Mouse (Mus musculus) forebrain, postnatal 0 days (tissue): ENCODE data around the gene Adgrb2. TPM values are rescaled to one million over a fixed set of nuclear protein-coding genes. Genes with fewer than 3 reads are reported as not detected.

ENCODE experiments used
- ATAC-seq: fragments of 200-750 bp; cut with Nextera tagmentation; 2 replicates; pipeline ENCODE4 v1.8.0; 2017; ENCODE audit warnings: mild to moderate bottlenecking, moderate library complexity
- DNase-seq: peaks from one replicate; pipeline ENCODE4 v3.0.0-alpha.2; 2015
- H3K27ac ChIP-seq: fragments of 300-500 bp; sonication (generic); 2 replicates; pipeline ENCODE4 v1.5.1; 2014; ENCODE audit warnings: low read depth, mild to moderate bottlenecking, antibody characterized with exemption, low read length, moderate library complexity, mixed read lengths
- H3K27me3 ChIP-seq: fragments of 300-500 bp; sonication (generic); 2 replicates; pipeline ENCODE4 v1.6.1; 2014; ENCODE audit warnings: mild to moderate bottlenecking, low read length, mixed read lengths; ENCODE audit not compliant: insufficient read depth
- H3K36me3 ChIP-seq: fragments of 300-500 bp; sonication (generic); 2 replicates; pipeline ENCODE4 v1.6.1; 2014; ENCODE audit warnings: mild to moderate bottlenecking, moderate library complexity; ENCODE audit not compliant: insufficient read depth
- H3K4me1 ChIP-seq: fragments of 300-500 bp; sonication (generic); 2 replicates; pipeline ENCODE4 v1.6.1; 2014; ENCODE audit warnings: antibody characterized with exemption; ENCODE audit not compliant: insufficient read depth
- H3K4me2 ChIP-seq: fragments of 300-500 bp; sonication (generic); 2 replicates; pipeline ENCODE4 v1.6.1; 2014; ENCODE audit warnings: low read depth, mild to moderate bottlenecking, moderate library complexity
- H3K4me3 ChIP-seq: fragments of 300-500 bp; sonication (generic); 2 replicates; pipeline ENCODE4 v1.5.1; 2014; ENCODE audit warnings: low read depth, low read length, mixed read lengths
- H3K9ac ChIP-seq: fragments of 300-500 bp; sonication (generic); 2 replicates; pipeline ENCODE4 v1.6.1; 2014; ENCODE audit warnings: mild to moderate bottlenecking
- H3K9me3 ChIP-seq: fragments of 300-500 bp; sonication (generic); 2 replicates; pipeline ENCODE4 v1.6.1; 2016; ENCODE audit warnings: low read length
- CTCF ChIP-seq: sonication (generic); IDR thresholded peaks from 2 replicates; pipeline ENCODE4 v1.5.1; 2016; ENCODE audit warnings: antibody characterized with exemption, control low read depth, low read depth
- WGBS: fragments of 180-500 bp; shearing (Covaris S2); extraction: QIAGEN DNeasy Blood & Tissue Kit; methylation state at CpG from one replicate; pipeline ENCODE4 v1.1.7; 2014; 5-methylcytosine and 5-hydroxymethylcytosine counted together
- polyA plus RNA-seq: library from polyadenylated mRNA; unstranded; fragments of >200 nt; fragmentation: Nextera tagmentation; extraction: Ambion mirVana; gene quantifications from 2 replicates; pipeline ENCODE4 v1.2.1, GENCODE M21; 2015
- total RNA-seq: library from RNA; depleted of rRNA; stranded (reverse); fragments of >200 nt; gene quantifications from 2 replicates; pipeline ENCODE4 v1.2.3, GENCODE M21; 2014

The Adgrb2 gene
- total and polyA plus RNA-seq, 2 experiments from 2014 or later: 18.3 to 216 TPM

GRCm38 (mm10) chr4:129966201-129966600 lies 18.5 kb upstream of the Adgrb2 start:
- Histone ChIP-seq H3K9me3 (no peaks in the 10 kb centered on the region), H3K9ac (no peak overlapping the region), H3K4me1 (peaks cover 23% of the 10 kb centered on the region), H3K4me2 (no peak overlapping the region), H3K27ac (peak overlapping the region; percentile 57), H3K4me3 (no peak overlapping the region), H3K27me3 (no peaks in the 10 kb centered on the region), H3K36me3 (no peaks in the 10 kb centered on the region)
- DNase-seq: peak; percentile 67
- 6% methylated on average over 10 of the region's 10 CpGs for WGBS
- 0 out of 2 replicates have a peak, but pooled peaks have one; percentile 21 for ATAC-seq
- TF ChIP-seq CTCF: no peak

- Histone ChIP-seq H3K4me2 (peak overlapping the region; percentile 28), H3K9ac (0 out of 2 replicates have a peak overlapping the region, but pooled peaks have one; percentile 28), H3K9me3 (no peaks in the 10 kb centered on the region), H3K4me1 (peaks cover 23% of the 10 kb centered on the region), H3K4me3 (no peak overlapping the region), H3K36me3 (no peaks in the 10 kb centered on the region), H3K27ac (peak overlapping the region; percentile 79), H3K27me3 (no peaks in the 10 kb centered on the region)
- DNase-seq (peak; percentile 87), ATAC-seq (peak; percentile 92)
- TF ChIP-seq CTCF: no peak
- 11% methylated on average over 12 of the region's 13 CpGs for WGBS
Measured at GRCm38 (mm10) chr4:129967024-129968014, 17.4 kb upstream of the Adgrb2 start.

- Histone ChIP-seq H3K27me3 (no peaks in the 10 kb centered on the region), H3K27ac (no peak overlapping the region), H3K4me1 (peaks cover 23% of the 10 kb centered on the region), H3K9me3 (no peaks in the 10 kb centered on the region), H3K36me3 (no peaks in the 10 kb centered on the region), H3K4me3 (no peak overlapping the region), H3K9ac (no peak overlapping the region), H3K4me2 (no peak overlapping the region)
- ATAC-seq: no peak
- TF ChIP-seq CTCF: no peak
- DNase-seq: no peak
- 18% methylated on average over 8 of the region's 8 CpGs for WGBS
Measured at GRCm38 (mm10) chr4:129970168-129970567, 14.5 kb upstream of the Adgrb2 start.

GRCm38 (mm10) chr4:129970861-129971260 lies 13.8 kb upstream of the Adgrb2 start:
- Histone ChIP-seq H3K36me3 (no peaks in the 10 kb centered on the region), H3K9me3 (no peaks in the 10 kb centered on the region), H3K27me3 (no peaks in the 10 kb centered on the region), H3K4me1 (peaks cover 20% of the 10 kb centered on the region), H3K4me2 (no peak overlapping the region), H3K27ac (no peak overlapping the region), H3K9ac (no peak overlapping the region), H3K4me3 (no peak overlapping the region)
- WGBS: 55% methylated on average over 11 of the region's 11 CpGs
- no peak for TF ChIP-seq CTCF
- DNase-seq: no peak
- ATAC-seq: no peak

GRCm38 (mm10) chr4:129971989-129972388 lies 12.7 kb upstream of the Adgrb2 start:
- no peak overlapping the region for H3K27ac ChIP-seq
- DNase-seq (peak; percentile 45), ATAC-seq (no peak)
- peaks cover 11% of the 10 kb centered on the region; the same call in 1 of the 2 replicates for H3K4me1 ChIP-seq
- no peak overlapping the region for H3K4me3 ChIP-seq
- no peaks in the 10 kb centered on the region for H3K36me3 ChIP-seq
- H3K9me3 ChIP-seq: no peaks in the 10 kb centered on the region
- TF ChIP-seq CTCF: no peak
- H3K4me2 ChIP-seq: no peak overlapping the region
- WGBS: 23% methylated on average over 7 of the region's 7 CpGs
- H3K27me3 ChIP-seq: no peaks in the 10 kb centered on the region
- no peak overlapping the region for H3K9ac ChIP-seq

- H3K9ac ChIP-seq: no peak overlapping the region
- 64% methylated on average over 9 of the region's 9 CpGs for WGBS
- no peak overlapping the region for H3K4me2 ChIP-seq
- no peak for TF ChIP-seq CTCF
- H3K36me3 ChIP-seq: no peaks in the 10 kb centered on the region
- H3K9me3 ChIP-seq: no peaks in the 10 kb centered on the region
- no peak overlapping the region for H3K27ac ChIP-seq
- no peaks in the 10 kb centered on the region for H3K27me3 ChIP-seq
- no peak for DNase-seq
- H3K4me3 ChIP-seq: no peak overlapping the region
- no peak for ATAC-seq
- no peaks in the 10 kb centered on the region for H3K4me1 ChIP-seq
Measured at GRCm38 (mm10) chr4:129974285-129974684, 10.4 kb upstream of the Adgrb2 start.

GRCm38 (mm10) chr4:129977256-129977655 lies 7.4 kb upstream of the Adgrb2 start:
- no peak overlapping the region for H3K27ac ChIP-seq
- 76% methylated on average over 4 of the region's 4 CpGs for whole genome bisulfite sequencing
- peaks cover 5% of the 10 kb centered on the region for H3K4me1 ChIP-seq
- H3K9ac ChIP-seq: no peak overlapping the region
- H3K36me3 ChIP-seq: no peaks in the 10 kb centered on the region
- H3K27me3 ChIP-seq: no peaks in the 10 kb centered on the region
- H3K4me3 ChIP-seq: no peak overlapping the region
- DNase-seq (no peak), ATAC-seq (no peak)
- no peak overlapping the region for H3K4me2 ChIP-seq
- TF ChIP-seq CTCF: no peak
- H3K9me3 ChIP-seq: no peaks in the 10 kb centered on the region
